Mouse (Mus musculus) G1E (cell line): Measurements from ENCODE around the gene Sema4a.

Source experiments
- CTCF ChIP-seq: IDR thresholded peaks from 2 replicates; pipeline ENCODE4 v1.5.1; 2012; ENCODE audit warnings: low read depth, low read length, inconsistent platforms, mixed read lengths
- GATA1 ChIP-seq: IDR thresholded peaks from 2 replicates; pipeline ENCODE4 v1.6.1; 2012; ENCODE audit warnings: borderline replicate concordance, low read length, inconsistent platforms, mixed read lengths
- GATA2 ChIP-seq: IDR thresholded peaks from 2 replicates; pipeline ENCODE4 v1.6.1; 2012; ENCODE audit warnings: low read depth, low read length, inconsistent platforms, borderline replicate concordance
- POLR2AphosphoS5 ChIP-seq: IDR thresholded peaks from 2 replicates; pipeline ENCODE4 v1.6.1; 2012; ENCODE audit warnings: low read depth, low read length, inconsistent platforms; ENCODE audit not compliant: insufficient replicate concordance
- TAL1 ChIP-seq: conservative IDR thresholded peaks from 2 replicates; pipeline ENCODE4 v1.6.1; 2012; ENCODE audit warnings: low read depth, low read length, inconsistent platforms, mixed read lengths

DNA sequence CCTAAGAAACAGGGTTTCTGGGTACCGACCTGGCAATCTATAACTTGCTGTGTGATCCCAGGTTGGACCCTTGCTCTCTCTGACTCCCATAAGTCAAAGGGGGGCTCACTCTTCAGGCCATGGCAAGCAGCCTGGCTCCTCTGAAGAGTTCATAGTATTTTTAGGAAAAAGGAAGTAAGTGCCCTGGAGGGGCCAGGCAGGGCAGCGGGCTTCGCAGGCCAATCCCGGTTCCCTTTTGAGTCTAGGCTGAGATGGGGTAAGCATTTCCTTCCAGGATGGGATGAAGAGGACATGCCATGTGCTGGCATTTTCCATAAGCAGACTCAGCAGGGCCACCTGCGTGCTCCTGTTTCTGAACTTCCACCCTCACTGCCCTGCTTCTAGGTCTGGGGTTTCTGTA, 953 bp downstream of the Sema4a start:
- no peak for TF ChIP-seq CTCF
- no peak for TF ChIP-seq TAL1
- TF ChIP-seq POLR2AphosphoS5, result no peak
- no peak for TF ChIP-seq GATA1
- no peak for TF ChIP-seq GATA2
